Mouse (Mus musculus): ENCODE measurements around the gene Nup43.
"Not testable (repeated sequence)": the region's sequence is repeated elsewhere in the genome, so short reads cannot be mapped to it uniquely, and the experiment has no call there.

Nup43 gene

GRCm38 (mm10) chr10:7667342-7667802 is at the start of gene Nup43:
TSS of gene Nup43 (plus strand) at chr10:7667503.
- peak; percentile 89 for DNase-seq

- not testable (repeated sequence) for DNase-seq
Measured at GRCm38 (mm10) chr10:7617556-7617955, 49.7 kb upstream of the Nup43 start.

- DNase-seq = no peak
Measured at GRCm38 (mm10) chr10:7619821-7620241, 47.5 kb upstream of the Nup43 start.

GRCm38 (mm10) chr10:7620723-7621122 is 46.6 kb upstream of the Nup43 start:
- no peak for DNase-seq

GRCm38 (mm10) chr10:7622378-7622777 is 44.9 kb upstream of the Nup43 start:
- no peak for DNase-seq

GRCm38 (mm10) chr10:7623861-7624518 is 43.3 kb upstream of the Nup43 start:
- no peak for DNase-seq

- DNase-seq = no peak
Measured at GRCm38 (mm10) chr10:7629092-7629491, 38.2 kb upstream of the Nup43 start.

- no peak for DNase-seq
Measured at GRCm38 (mm10) chr10:7630286-7630685, 37.0 kb upstream of the Nup43 start.

- no peak for DNase-seq
Measured at GRCm38 (mm10) chr10:7630951-7631720, 36.2 kb upstream of the Nup43 start.

GRCm38 (mm10) chr10:7640366-7640765 is 26.9 kb upstream of the Nup43 start:
- DNase-seq = no peak

GRCm38 (mm10) chr10:7645911-7646310 is 21.4 kb upstream of the Nup43 start:
- DNase-seq = no peak

- DNase-seq = no peak
Measured at GRCm38 (mm10) chr10:7649059-7649458, 18.2 kb upstream of the Nup43 start.

- no peak for DNase-seq
Measured at GRCm38 (mm10) chr10:7651057-7651456, 16.2 kb upstream of the Nup43 start.

GRCm38 (mm10) chr10:7662471-7663141 is 4.7 kb upstream of the Nup43 start:
- DNase-seq = peak; percentile 83

GRCm38 (mm10) chr10:7663159-7664026 is 3.9 kb upstream of the Nup43 start:
- peak; percentile 94 for DNase-seq

GRCm38 (mm10) chr10:7664027-7664526 is 3.2 kb upstream of the Nup43 start:
- DNase-seq = no peak

GRCm38 (mm10) chr10:7664889-7665288 is 2.4 kb upstream of the Nup43 start:
- DNase-seq = peak; percentile 15

- DNase-seq = peak; percentile 23
Measured at GRCm38 (mm10) chr10:7673673-7674072, 6.4 kb downstream of the Nup43 start.

- DNase-seq = peak; percentile 88
Measured at GRCm38 (mm10) chr10:7680731-7681301, 13.5 kb downstream of the Nup43 start, which contains the start of the genes Pcmt1 and Lats1. TSS of gene Pcmt1 (minus strand) at chr10:7681136. TSS of gene Lats1 (plus strand) at chr10:7681214.

GRCm38 (mm10) chr10:7681343-7682025 is 14.2 kb downstream of the Nup43 start:
- peak; percentile 77 for DNase-seq

GRCm38 (mm10) chr10:7682249-7682648 is 14.9 kb downstream of the Nup43 start:
- no peak for DNase-seq

Measured in liver (tissue).